Mouse (Mus musculus) neural tube, embryonic 11.5 days (tissue): ENCODE data around the gene Iqgap2. TPM values are rescaled to one million over a fixed set of nuclear protein-coding genes. Genes with fewer than 3 reads are reported as not detected.

ENCODE experiments used
- ATAC-seq: fragments of 200-750 bp; cut with Nextera tagmentation; 2 replicates; pipeline ENCODE4 v1.8.0; 2017; ENCODE audit warnings: moderate number of reproducible peaks, mild to moderate bottlenecking, moderate TSS enrichment, moderate library complexity; ENCODE audit not compliant: insufficient read depth, low FRiP score, low TSS enrichment
- DNase-seq: peaks from one replicate; pipeline ENCODE4 v3.0.0-alpha.2; 2015; ENCODE audit warnings: low spot score
- H3K27ac ChIP-seq: fragments of 300-500 bp; sonication (generic); 2 replicates; pipeline ENCODE4 v1.5.1; 2014; ENCODE audit warnings: low read depth, mild to moderate bottlenecking, low read length
- H3K27me3 ChIP-seq: fragments of 300-500 bp; sonication (generic); 2 replicates; pipeline ENCODE4 v1.6.1; 2014; ENCODE audit warnings: mild to moderate bottlenecking, low read length, mixed read lengths; ENCODE audit not compliant: control insufficient read depth, insufficient read depth
- H3K36me3 ChIP-seq: fragments of 300-500 bp; sonication (generic); 2 replicates; pipeline ENCODE4 v1.6.1; 2014; ENCODE audit warnings: mild to moderate bottlenecking, low read length, moderate library complexity, mixed read lengths; ENCODE audit not compliant: control insufficient read depth, insufficient read depth
- H3K4me1 ChIP-seq: fragments of 300-500 bp; sonication (generic); 2 replicates; pipeline ENCODE4 v1.6.1; 2014; ENCODE audit warnings: low read length, mixed read lengths; ENCODE audit not compliant: control insufficient read depth, insufficient read depth
- H3K4me2 ChIP-seq: fragments of 300-500 bp; sonication (generic); 2 replicates; pipeline ENCODE4 v1.6.1; 2014; ENCODE audit warnings: low read depth, mild to moderate bottlenecking, moderate library complexity
- H3K4me3 ChIP-seq: fragments of 300-500 bp; sonication (generic); 2 replicates; pipeline ENCODE4 v1.5.1; 2014; ENCODE audit warnings: low read depth, low read length
- H3K9ac ChIP-seq: fragments of 300-500 bp; sonication (generic); 2 replicates; pipeline ENCODE4 v1.6.1; 2014; ENCODE audit warnings: mild to moderate bottlenecking, low read length
- H3K9me3 ChIP-seq: fragments of 300-500 bp; sonication (generic); 2 replicates; pipeline ENCODE4 v1.6.1; 2016; ENCODE audit warnings: low read length; ENCODE audit not compliant: control insufficient read depth
- WGBS: fragments of 180-500 bp; shearing (Covaris S2); extraction: QIAGEN DNeasy Blood & Tissue Kit; methylation state at CpG from one replicate; pipeline ENCODE4 v1.1.7; 2014; 5-methylcytosine and 5-hydroxymethylcytosine counted together
- polyA plus RNA-seq: library from polyadenylated mRNA; unstranded; fragments of >200 nt; fragmentation: Nextera tagmentation; extraction: Ambion mirVana; gene quantifications from 2 replicates; pipeline ENCODE4 v1.2.1, GENCODE M21; 2014

Iqgap2 gene
- polyA plus RNA-seq, 1 experiment from 2014 or later: 15.3 TPM

DNA sequence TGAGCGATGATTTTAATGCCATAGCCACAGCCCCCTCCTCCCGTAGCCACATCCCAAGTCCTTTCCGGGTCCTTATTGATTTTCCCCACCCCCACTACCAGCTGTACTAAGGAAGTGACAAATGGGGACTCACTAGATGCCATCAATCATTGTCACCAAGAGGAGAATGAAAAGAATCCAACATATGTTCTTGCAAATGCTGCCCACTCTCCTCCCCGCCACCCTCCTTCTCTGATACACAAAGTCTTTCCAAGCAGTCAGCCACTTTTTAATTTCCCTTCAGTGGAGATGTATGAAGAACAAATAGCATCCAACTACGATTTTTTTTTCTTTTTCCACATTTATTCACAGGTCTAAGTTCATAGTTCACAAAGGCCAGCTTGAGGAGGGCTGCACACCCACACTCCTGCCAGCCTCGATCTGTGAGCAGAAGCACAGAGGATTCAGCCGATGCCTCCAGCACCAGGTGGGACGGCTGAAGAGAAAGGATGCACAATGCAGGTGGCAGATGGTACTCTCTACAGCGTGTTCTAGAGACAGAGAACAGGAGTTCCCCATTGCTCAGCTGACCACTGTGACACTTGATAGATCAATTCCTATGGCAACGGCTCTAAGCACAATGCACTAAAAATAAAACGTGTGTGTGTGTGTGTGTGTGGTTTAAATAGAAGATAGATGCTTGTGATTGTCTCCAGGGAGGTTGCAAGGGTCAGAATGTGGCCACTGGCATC is 116.6 kb downstream of the Iqgap2 start:
- H3K9me3 ChIP-seq: no peaks in the 10 kb centered on the region
- no peak overlapping the region for H3K9ac ChIP-seq
- no peak overlapping the region for H3K4me2 ChIP-seq
- H3K4me3 ChIP-seq: no peak overlapping the region
- 16% methylated on average over 11 of the region's 11 CpGs for WGBS
- no peaks in the 10 kb centered on the region for H3K36me3 ChIP-seq
- ATAC-seq (peak; percentile 87), DNase-seq (peak; percentile 58)
- H3K27me3 ChIP-seq: no peaks in the 10 kb centered on the region
- peaks cover 13% of the 10 kb centered on the region; the same call in 1 of the 2 replicates for H3K4me1 ChIP-seq
- peak overlapping the region; percentile 45; the same call in 1 of the 2 replicates for H3K27ac ChIP-seq

DNA sequence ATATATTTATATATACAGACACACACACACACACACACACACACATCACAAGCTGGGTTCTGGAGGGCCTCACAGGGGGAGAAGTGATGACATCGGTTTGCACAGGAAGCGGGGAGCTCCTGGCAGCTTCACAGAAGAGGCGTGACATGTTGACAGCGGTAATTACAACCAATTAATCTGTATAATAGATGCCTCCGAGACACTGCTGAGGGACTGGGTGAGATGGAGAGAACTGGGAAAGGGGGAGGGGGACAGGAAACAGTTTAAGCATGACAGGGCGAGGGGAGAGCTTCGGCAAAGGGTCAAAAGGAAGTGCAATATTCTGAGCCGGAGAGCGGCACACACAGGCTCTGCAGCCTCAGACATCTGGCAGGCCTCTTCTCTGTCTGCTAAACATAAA is 126.7 kb downstream of the Iqgap2 start:
- Histone ChIP-seq H3K27me3 (no peaks in the 10 kb centered on the region), H3K9me3 (no peaks in the 10 kb centered on the region), H3K4me1 (peaks cover 13% of the 10 kb centered on the region; the same call in 1 of the 2 replicates), H3K4me3 (no peak overlapping the region), H3K27ac (0 out of 2 replicates have a peak overlapping the region, but pooled peaks have one; percentile 4), H3K9ac (no peak overlapping the region; the same call in 1 of the 2 replicates), H3K4me2 (no peak overlapping the region), H3K36me3 (no peaks in the 10 kb centered on the region)
- 11% methylated on average over 9 of the region's 9 CpGs for WGBS
- ATAC-seq (peak; percentile 73), DNase-seq (peak; percentile 56)

GRCm38 (mm10) chr13:95763876-95764517 is 127.7 kb downstream of the Iqgap2 start:
- no peaks in the 10 kb centered on the region for H3K36me3 ChIP-seq
- ATAC-seq (no peak), DNase-seq (no peak)
- no peak overlapping the region for H3K27ac ChIP-seq
- H3K4me2 ChIP-seq: no peak overlapping the region
- no peak overlapping the region for H3K4me3 ChIP-seq
- WGBS: 41% methylated on average over 3 of the region's 3 CpGs
- H3K27me3 ChIP-seq: no peaks in the 10 kb centered on the region
- peaks cover 13% of the 10 kb centered on the region; the same call in 1 of the 2 replicates for H3K4me1 ChIP-seq
- H3K9ac ChIP-seq: no peak overlapping the region
- H3K9me3 ChIP-seq: no peaks in the 10 kb centered on the region

DNA sequence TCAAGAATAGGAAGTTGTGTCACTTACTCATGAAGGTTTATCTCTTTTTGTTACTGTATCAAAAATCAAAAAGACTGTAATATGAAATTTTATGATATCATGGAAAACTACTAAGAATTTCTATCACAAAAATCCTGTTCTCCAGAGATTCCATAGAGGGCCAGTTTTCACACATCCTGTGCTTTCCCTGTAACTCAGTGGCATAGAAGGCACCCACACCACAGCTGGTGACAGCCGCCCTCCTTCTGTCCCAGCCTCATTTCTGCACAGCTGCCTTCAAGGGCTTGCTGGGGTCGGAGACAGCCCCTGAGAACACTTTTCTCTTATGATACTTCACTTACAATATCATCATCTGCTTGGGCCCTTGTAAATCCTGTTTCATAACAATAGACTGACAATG is 131.9 kb downstream of the Iqgap2 start:
- Histone ChIP-seq H3K27ac (no peak overlapping the region), H3K9me3 (no peaks in the 10 kb centered on the region), H3K4me3 (no peak overlapping the region), H3K36me3 (no peaks in the 10 kb centered on the region), H3K4me1 (peaks cover 4% of the 10 kb centered on the region; the same call in 1 of the 2 replicates), H3K27me3 (no peaks in the 10 kb centered on the region), H3K9ac (no peak overlapping the region), H3K4me2 (no peak overlapping the region)
- no peak for ATAC-seq
- no peak for DNase-seq
- 91% methylated on average over 2 of the region's 2 CpGs for WGBS

DNA sequence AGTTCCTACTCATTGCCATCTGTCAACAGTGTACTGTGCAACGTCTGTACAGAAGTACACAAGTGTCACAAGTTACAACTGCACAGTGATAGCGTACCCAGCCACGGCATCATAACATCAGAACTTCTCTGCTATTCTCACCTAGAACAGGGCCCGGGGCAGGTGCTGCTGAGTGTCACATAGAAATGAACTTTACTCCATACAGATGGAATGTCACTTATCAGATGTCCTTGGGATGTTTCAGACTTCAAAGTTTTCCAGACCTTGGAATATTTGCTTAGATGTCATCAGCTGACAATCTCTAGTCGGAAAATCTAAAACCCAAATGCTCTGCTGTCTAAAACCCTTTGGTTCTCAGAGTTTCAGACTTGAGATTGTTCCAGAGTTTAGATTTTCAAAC is 137.4 kb downstream of the Iqgap2 start:
- Histone ChIP-seq H3K4me3 (no peak overlapping the region), H3K27ac (no peak overlapping the region), H3K9ac (no peak overlapping the region), H3K27me3 (no peaks in the 10 kb centered on the region), H3K4me1 (no peaks in the 10 kb centered on the region), H3K4me2 (no peak overlapping the region), H3K36me3 (no peaks in the 10 kb centered on the region), H3K9me3 (no peaks in the 10 kb centered on the region)
- no peak for DNase-seq
- WGBS: 94% methylated on average over 5 of the region's 5 CpGs
- ATAC-seq: no peak

DNA sequence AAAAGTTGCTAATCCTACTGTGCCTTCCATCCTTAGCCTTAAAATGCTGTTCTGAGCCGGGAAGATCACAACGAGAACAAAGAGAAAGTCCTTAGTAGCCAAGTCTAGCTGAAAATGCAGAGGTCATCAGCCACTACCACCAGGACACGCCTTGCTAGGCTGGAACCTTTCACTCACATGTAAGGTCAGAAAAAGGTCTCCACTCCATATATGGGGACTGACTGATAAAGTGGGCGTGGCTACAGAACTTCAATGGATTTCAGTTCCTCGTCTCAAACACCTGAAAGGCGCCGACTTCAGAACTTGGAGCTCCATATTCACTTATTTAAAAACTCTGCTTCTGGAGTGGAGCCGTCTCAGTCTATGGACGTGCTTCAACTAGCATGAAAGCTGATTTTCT is 139.3 kb downstream of the Iqgap2 start:
- Histone ChIP-seq H3K27me3 (no peaks in the 10 kb centered on the region), H3K4me3 (no peak overlapping the region), H3K9ac (no peak overlapping the region), H3K4me1 (no peaks in the 10 kb centered on the region), H3K36me3 (no peaks in the 10 kb centered on the region), H3K9me3 (no peaks in the 10 kb centered on the region), H3K4me2 (no peak overlapping the region), H3K27ac (no peak overlapping the region)
- WGBS: 83% methylated on average over 9 of the region's 9 CpGs
- ATAC-seq: no peak
- DNase-seq: no peak

DNA sequence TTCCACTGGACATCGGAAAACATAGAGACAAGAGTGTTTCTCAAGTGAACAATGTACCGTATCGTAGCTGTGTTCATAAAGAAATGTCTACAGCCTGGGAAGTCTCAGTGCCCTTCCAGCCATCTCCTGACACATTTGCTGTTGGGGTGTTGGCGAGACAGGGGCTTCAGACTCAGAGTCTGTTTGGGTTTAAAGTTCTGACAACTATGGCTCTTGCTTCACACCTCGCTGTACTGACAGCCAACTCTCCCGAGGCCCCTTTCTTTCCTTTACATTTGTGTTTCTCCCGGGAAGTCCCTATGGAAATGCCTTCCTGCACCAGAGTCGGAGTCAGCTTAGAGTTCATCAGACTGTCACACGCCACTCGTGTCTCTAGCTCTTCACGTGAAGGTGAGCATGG is 144.2 kb downstream of the Iqgap2 start:
- no peak for DNase-seq
- 76% methylated on average over 11 of the region's 11 CpGs for WGBS
- Histone ChIP-seq H3K4me1 (0 out of 2 replicates have a peak, but pooled peaks cover 2% of the 10 kb centered on the region), H3K27me3 (no peaks in the 10 kb centered on the region), H3K4me2 (no peak overlapping the region), H3K36me3 (no peaks in the 10 kb centered on the region), H3K27ac (no peak overlapping the region), H3K9ac (no peak overlapping the region), H3K9me3 (no peaks in the 10 kb centered on the region), H3K4me3 (no peak overlapping the region)
- no peak for ATAC-seq

DNA sequence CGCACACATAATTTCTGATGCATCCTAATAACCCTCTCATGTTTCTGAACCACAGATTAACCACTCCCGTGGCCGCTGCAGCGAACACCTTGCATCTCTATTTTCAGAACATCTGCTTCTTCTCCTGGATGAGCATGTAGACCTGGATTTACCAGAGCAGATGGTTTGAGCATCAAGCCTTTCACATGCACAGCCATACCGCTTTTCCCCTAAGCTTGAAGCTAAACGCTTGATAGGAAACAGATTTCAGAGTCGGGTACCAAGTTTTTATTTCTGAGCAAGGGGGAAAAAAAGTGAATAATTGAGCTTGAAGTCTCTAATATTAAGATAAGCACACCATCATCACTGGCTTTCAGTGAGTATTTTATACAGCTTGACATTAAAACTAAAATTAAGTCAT is 144.6 kb downstream of the Iqgap2 start:
- H3K4me3 ChIP-seq: no peak overlapping the region
- ATAC-seq (no peak), DNase-seq (no peak)
- 0 out of 2 replicates have a peak, but pooled peaks cover 2% of the 10 kb centered on the region for H3K4me1 ChIP-seq
- no peaks in the 10 kb centered on the region for H3K36me3 ChIP-seq
- WGBS: 76% methylated on average over 7 of the region's 7 CpGs
- H3K27me3 ChIP-seq: no peaks in the 10 kb centered on the region
- no peaks in the 10 kb centered on the region for H3K9me3 ChIP-seq
- no peak overlapping the region for H3K27ac ChIP-seq
- no peak overlapping the region for H3K9ac ChIP-seq
- no peak overlapping the region for H3K4me2 ChIP-seq

GRCm38 (mm10) chr13:95746509-95746908 is 145.2 kb downstream of the Iqgap2 start:
- Histone ChIP-seq H3K36me3 (no peaks in the 10 kb centered on the region), H3K4me2 (no peak overlapping the region), H3K9ac (no peak overlapping the region), H3K27me3 (no peaks in the 10 kb centered on the region), H3K4me1 (0 out of 2 replicates have a peak, but pooled peaks cover 2% of the 10 kb centered on the region), H3K27ac (no peak overlapping the region), H3K9me3 (no peaks in the 10 kb centered on the region), H3K4me3 (no peak overlapping the region)
- ATAC-seq (peak; percentile 79; the same call in 1 of the 2 replicates), DNase-seq (peak; percentile 50)
- 17% methylated on average over 6 of the region's 6 CpGs for WGBS
